Mouse (Mus musculus): ENCODE measurements at regions not wholly inside any gene's neighbourhood (a gene's known extent, or its start where the extent isn't known, plus 50 kb on each side); places are given as distances from the start of the nearest gene placed in this dataset.

DNA sequence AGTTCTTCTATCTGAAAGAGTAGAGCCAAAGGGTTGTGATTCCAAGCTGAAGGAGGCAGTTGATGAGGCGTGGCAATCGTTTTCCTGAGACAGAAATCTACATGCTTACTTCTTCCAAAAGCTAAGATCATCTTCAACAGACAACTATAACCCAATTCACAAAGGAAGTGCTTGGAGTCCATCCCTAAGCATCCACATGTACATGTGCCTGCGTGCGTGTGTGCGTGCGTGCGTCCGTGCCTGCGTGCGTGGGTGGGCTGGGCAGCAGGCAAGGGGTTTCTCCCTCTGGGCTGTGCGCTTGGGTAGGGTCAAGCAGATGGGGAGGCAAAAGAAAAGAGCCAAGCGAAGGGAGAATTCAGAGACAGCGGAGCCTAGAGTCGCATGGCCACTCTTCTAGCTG is 108.2 kb upstream of the Atp1a1 start:
- TF ChIP-seq POLR2A (IDR thresholded peaks at IDR 0.05; ENCODE audit: extremely low read depth, insufficient read depth, low read length), result no peak
- TF ChIP-seq CTCF (IDR thresholded peaks at IDR 0.05; ENCODE audit: low read depth, low read length), result no peak
